Mouse (Mus musculus) spleen, postnatal 4 days (tissue): Measurements from ENCODE around the gene B3galt2.
"Not testable (repeated sequence)": the region's sequence is repeated elsewhere in the genome, so short reads cannot be mapped to it uniquely, and the experiment has no call there.

ENCODE experiments used
- DNase-seq, 2 experiments: peaks; one replicate each; pipeline ENCODE4 v3.0.0; 2022; ENCODE audit warnings: low spot score in 2 of 2

B3galt2 gene

DNA sequence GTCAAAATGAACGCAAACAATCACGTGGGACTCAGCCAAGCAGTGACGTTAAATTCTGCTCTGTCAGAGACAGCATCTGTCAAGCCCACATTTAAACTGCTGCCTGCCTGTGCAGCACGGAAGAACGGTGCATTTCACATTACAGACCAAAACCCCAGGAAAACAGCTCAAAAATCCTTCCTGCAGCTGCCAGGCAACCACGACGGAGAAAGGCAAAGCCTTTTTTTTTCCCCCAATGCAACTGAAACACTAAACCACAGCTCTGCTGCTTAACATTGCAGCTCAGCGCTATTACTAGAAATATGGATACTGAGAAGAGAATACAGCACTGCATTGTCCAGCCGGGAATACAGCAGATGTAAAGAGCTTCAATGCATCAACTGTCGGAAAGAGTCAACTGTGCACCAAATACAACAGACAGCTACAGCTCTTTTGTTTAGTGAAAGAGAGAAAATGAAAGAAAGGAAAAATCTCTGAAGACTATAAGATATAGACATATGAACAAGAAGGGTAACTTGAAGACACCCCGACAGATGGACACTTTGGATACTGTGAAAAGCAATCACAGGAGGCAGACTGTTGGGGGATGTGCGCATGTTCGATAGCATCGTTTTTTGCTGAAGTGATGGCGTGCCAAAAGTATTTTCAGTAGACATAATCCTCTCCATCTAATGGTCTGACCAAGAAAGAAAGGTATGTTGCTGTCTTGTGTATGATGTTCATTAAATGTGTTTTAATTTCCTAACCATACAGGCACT, at the start of gene B3galt2:
Gene B3galt2 (plus strand): TSS at position 15 of the 758 bp plus-strand sequence.
- no peak for DNase-seq

DNA sequence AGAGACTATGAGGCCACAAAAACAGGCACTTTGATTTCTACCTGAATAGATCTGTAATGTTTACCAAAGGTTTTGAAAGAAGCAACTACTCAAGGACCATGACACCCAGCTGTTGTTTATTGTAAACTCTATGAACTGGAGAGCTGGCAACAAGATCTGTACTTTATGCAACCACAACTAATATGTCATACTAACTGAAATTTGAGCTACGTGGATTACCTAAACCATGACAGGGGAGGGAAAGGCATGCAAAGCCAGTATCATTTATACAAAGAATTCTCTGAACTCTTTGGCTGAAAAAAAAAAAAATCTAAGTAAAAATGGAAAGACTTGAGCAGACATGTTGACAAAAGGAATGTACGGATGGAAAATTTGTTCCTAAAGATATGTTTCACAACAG, 43.6 kb upstream of the B3galt2 start:
- DNase-seq = no peak

DNA sequence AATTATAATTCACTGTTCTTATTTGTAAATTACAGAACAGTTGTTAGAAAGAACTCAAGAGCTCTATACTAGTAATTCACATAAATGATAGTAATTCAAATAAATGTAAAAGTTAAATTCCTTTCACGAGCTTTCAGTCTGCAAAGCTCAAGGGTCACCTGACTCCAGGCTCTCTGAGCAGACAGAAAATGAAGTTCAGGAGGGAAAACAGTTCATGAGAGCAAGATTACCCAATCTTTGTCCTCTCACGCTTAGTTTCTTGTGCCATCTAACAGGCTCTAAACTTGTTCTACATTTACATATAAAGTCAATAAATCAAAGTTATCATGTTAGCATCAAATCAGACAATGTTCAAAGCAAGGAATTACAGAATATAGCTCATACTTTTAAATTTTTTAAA, 31.6 kb upstream of the B3galt2 start:
- no peak for DNase-seq

DNA sequence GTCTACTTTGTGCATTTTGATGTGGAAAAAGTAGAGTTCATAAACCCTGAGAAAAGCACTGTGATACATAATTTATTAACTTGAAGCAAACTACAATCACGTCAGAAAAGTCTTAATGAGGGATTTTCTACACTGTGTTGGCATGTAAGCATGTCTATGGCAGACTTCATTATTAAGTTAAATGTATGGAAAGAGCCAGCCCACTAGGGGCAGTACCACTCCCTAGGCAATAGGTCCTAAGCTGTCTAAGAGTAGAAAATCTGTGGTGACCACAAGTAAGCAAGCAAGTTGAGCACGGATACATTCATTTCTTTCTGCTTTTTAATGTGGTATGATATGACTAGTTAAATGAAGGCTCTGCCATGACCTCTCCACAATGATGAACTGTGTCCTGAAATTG, 27.6 kb upstream of the B3galt2 start:
- no peak for DNase-seq

DNA sequence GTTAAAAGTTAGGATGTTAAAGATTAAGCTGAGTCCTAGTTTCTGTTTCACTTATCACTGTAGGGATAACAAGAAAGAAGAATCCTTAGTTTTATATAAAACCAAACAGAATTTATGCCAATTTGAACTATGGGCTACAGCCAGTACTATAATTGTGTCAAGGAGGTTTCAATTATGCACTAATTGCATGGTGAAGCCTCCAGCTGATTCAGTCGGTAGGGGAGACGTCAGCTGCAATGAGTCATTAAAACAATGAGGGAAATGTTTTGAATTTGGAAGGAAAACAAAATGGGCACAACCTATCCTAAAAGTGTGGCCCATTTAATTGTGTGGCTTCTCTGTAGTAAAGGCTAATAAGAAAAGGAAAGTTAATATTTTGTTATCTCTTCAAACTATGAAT, 20.7 kb upstream of the B3galt2 start:
- no peak for DNase-seq

DNA sequence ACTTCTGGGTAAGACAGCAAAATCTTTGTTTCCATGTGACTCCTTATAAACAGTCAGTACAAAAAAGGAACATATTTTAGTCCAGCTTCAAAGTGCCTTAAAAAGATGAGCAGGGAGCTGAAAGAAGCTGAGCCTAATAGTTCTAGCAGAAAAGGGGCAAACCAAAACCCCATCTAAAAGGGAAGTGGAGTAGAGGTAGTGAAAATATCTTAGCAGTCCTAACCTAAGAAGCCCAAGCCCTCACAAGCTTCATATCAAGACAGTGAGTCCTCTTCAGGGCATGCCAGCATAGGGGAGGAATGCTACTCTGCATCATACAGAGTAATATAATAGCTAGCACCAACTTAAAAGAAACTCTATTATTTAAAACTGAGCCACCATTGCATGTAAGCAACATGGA, 18.5 kb upstream of the B3galt2 start:
- no peak for DNase-seq

DNA sequence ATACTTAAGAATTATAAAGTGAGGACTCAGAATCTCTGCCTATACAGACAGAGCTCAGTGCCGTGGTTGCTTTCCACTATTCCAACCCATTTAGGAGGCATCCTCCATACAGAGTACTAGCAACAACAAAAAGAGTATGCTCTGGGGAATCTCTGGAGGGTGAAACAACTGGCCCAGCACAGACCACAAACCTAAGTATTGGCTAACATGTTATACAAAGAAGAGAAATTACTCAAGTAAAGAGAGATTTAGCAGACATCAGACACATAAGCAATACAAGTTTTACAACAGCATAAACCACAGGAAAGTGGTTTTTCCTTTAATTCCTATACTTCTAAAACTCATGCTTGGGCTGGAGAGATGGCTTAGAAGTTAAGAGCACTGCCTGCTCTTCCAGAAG, 17.8 kb upstream of the B3galt2 start:
- DNase-seq = no peak

DNA sequence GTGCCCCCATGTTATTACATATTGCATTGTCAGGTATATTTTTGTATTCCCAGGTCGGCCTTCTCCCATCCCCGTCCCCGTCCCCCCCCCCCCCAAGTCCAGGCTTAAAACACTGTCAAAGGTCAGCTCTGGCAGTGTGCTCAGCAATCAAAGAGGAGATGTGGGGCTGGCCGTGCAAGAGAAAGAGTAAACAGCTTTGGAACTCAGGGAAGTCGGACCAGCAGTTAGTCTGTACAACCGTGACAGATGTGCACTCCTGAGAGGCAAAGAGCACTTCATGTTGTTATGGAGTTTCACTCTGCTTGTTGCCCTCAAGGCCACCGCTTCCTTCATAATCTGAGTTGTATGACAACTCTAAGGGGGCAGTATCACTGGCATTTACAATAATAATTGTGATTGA, 9.1 kb upstream of the B3galt2 start:
- DNase-seq = no peak

DNA sequence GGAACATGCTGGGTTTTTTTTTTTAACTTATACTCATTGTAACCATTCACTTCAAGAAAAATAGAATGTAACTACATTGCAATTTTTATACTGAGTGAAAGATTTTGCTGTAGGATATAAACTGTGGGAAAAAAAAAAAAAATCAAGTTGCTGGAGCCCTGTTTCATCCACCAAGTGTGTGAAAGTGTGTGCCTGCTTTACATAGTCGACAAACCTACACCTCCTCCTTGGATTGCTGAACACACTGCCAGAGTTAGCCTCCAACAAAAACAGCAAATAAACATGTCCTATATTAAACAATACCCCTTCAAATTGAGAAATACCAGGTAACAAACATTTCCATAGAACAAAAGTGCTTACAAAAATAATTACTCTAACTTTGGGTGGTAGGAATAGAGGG, 8.1 kb upstream of the B3galt2 start:
- DNase-seq = no peak

DNA sequence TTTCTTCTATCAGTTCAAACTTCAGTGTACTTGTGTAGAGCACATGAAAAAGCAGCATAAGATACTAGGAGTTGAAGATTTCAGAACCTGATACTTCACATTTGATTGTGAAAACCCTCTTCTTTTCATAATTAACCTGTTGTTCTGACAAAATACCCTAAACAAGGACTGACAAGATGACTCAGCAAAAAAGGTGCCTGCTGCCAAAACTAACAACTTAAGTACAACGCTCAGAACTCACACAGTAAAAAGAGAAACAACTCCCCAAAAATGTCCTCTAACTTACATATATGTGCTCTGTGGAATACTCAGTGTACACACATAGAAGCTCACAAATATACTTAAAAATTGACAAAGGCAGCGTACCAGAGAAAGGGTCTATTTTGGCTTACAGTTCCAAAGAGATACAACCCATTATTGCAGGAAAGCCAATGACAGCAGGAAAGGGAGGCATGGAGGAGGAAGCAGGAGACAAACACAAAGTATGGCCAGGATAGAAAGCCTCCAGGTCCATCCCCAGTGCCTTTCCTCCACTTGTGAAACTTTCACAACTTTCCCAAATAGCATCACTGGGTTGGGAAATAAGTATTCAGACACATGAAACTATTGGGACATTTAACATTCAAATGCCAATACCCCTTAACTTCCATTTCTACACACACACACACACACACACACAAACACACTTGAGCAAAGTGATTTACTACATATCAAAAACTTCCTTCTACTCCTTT, 7.4 kb upstream of the B3galt2 start:
- no peak for DNase-seq

DNA sequence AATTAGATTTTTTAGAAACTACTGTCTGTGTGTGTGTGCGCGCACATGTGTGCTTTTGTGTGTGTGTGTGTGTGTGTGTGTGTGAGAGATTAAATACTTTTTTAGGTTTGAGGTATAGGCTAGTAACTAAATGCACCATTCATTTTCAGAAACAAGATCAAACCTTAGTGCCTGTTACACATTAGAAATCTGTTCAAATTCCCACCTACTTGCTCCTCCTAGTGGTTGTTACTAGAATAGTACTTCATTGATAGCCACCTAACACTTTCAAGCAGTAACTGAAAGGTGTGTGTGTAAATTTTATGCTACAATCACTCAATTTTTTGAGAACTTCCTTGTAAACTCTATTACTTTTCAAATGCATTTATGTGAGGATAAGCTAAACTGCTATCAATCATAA, 3.8 kb downstream of the B3galt2 start:
- no peak for DNase-seq

DNA sequence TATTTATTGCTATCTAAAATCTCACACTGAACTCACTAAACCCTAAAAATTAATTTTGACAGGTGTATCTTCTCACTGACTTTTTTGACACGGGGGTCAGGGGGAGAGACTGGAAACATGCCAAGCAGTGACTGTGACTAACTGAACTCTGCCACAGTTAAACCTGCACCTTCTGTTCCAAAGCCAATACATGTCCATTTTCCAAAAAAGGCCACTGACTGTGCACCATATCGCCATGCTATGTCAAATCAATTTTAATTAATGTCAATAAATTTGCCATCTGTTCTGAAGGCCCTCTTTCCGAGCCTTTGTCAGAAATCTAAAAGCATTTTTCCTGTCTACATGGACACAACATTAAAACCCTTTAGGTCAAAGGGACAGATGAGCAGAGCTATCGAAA, 4.9 kb downstream of the B3galt2 start:
- DNase-seq = no peak

DNA sequence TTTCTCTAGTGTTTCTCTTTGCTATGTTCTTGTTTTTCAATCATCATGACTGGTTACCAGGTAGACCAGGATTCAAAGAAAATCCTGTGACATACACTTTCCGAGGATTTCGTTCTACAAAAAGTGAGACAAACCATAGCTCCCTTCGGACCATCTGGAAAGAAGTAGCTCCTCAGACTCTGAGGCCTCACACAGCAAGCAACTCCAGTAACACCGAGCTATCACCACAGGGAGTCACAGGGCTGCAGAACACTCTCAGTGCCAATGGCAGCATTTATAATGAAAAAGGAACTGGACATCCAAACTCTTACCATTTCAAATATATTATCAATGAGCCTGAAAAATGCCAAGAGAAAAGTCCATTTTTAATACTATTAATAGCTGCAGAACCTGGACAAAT, 5.8 kb downstream of the B3galt2 start:
- no peak for DNase-seq

DNA sequence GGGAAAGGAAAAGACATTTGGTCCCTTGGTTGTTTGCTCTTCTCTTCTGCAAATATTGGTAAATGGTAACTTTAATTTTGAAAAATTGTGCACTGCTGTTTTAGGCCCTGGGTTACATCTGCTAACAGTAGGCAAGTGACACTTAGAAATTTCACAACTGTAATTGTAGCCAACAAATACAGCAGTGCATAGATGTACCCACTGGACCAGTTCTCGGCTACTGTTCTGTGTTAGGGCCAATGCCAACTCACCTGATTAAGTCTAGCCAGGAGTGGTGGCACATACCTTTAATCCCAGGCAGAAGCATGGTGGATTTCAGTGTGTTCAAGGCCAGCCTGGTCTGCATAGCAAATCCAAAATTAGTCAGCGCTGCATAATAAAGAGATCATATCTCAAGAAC, 9.9 kb downstream of the B3galt2 start:
- no peak for DNase-seq

DNA sequence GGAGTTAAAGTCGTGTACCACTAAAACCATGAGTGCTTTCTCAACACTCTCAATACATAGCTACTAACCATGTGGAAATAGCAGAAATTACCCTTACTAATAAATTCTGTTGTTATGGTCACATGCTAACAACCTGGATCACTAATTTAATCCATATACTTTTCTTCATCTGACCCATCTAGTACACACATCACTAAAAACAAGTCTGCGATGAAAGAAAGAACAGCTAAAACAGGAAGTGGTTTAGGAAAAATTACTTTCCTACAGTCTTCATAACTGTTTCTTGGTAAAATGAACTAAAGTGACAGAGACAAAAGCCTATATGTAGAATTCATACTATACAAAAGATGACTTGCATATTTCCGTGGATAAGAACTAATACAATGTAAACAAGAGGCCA, 13.2 kb downstream of the B3galt2 start:
- no peak for DNase-seq

DNA sequence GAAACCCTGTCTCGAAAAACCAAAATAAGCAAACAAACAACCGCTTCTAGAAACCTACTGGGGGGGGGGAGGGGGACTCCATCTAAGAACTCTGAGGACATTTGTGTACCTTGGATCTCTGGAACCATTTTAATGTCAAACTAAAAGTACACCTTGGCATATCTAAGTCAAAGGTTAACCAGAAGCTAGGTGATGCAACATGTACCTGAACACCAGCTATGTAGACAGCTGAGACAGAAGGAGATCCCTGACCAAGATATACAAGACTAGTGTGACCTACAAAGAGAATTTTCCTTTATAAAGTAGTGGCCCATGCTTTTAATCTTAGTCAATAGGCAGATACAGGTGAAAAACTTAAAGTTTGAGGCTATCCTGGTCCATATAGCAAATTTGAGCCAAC, 22.7 kb downstream of the B3galt2 start:
- DNase-seq = no peak

DNA sequence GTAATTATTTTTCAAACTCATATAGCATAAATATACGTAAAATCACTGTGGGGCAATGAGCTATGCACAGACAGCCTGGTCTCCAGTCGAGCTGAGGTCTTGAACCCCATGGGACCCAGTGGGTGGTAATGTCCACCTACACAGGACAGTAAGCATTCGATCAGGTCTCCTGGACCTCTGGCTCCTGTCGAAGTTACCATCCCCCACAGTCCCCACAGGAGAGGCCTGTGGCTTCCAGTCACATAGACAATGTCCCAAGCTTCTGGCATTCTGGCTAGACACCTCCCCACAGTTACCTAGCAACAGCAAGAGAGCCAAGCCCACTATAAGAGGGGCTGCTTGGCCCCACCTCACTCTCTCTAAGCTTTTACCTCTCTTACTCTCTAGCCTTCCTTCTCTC, 24.3 kb downstream of the B3galt2 start:
- DNase-seq = not testable (repeated sequence)

DNA sequence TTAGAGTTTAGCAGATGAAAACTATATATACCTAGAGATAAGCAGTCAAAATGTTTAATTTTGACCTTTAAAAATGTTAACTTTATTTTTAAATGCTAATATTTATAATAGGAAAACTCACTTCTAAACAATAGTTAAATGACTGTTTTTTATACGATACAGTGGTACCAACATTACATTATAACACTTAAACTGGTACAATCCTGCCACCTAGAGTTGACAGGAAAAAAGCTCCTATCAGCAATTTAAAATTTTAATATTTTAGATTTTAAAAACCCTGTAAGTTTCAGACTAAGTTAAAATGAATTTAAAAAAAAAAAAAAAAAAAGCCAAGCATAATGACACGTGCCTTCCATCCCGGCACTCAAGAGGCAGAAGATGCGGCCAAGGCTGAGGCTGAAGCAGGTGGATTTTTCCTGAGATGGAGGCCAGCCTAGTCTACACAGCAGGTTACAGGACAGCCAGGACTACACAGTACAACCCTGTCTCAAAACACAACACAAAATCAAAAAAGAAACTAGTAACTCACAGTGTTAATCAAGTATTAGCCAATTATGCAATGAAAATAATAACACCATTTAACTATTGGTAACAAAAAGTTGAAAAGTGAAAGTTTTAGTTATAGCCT, 35.4 kb downstream of the B3galt2 start:
- DNase-seq = no peak

DNA sequence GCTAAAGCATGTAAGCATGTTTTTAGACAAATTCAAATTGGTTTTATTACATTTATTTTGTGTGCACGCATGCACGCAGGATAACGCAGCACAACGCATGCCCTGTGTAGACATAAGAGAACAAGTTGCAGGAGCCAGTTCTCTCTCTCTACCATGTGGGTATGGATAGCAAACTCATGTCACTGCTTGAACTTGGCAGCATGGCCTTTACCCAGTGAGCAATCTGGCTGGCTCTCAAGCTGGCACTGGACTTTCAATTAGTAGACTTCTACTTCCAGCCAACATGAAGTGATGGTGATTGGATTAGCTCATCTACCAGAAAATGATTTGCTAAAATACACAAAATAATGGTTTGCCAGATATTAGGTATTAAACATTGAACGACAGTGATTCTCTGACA, 40.6 kb downstream of the B3galt2 start:
- DNase-seq = no peak

DNA sequence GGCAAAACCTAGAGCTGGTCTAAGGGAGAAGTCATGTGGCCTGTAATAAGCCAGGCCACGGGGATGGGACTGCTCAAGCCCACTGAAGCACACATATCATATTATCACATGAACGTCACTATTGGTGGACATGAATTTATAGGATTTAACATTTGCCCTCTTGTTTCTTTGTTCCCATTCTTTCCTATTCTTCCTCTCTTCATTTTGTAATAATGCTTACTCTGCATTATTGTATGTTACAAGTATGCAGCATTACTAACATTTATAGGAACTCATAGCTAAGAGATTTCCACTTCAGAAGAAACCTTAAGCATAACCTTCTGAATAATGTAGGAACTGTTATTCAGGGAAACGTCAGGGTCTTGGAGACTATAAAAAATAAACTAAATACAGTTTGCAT, 44.4 kb downstream of the B3galt2 start:
- DNase-seq = no peak

DNA sequence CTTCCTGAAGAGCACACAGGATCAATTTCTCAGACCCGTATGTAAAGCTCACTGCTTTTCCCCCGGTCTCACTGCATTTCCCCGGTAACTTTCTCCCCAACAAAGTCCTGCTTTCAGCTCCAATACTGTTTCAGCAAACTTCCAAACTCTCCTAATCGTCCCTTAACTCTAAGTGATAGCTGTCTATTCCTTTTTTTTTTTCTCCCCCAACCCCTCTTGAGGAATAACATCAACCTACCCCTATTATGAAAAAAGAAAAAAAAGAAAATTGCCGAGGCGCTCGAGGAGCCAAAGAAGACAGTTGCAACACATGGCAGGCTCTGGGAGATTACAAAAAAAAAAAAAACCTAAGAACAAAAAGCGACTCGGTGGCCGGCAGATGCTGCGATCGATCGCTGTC, 61.3 kb downstream of the B3galt2 start:
- DNase-seq = no peak

DNA sequence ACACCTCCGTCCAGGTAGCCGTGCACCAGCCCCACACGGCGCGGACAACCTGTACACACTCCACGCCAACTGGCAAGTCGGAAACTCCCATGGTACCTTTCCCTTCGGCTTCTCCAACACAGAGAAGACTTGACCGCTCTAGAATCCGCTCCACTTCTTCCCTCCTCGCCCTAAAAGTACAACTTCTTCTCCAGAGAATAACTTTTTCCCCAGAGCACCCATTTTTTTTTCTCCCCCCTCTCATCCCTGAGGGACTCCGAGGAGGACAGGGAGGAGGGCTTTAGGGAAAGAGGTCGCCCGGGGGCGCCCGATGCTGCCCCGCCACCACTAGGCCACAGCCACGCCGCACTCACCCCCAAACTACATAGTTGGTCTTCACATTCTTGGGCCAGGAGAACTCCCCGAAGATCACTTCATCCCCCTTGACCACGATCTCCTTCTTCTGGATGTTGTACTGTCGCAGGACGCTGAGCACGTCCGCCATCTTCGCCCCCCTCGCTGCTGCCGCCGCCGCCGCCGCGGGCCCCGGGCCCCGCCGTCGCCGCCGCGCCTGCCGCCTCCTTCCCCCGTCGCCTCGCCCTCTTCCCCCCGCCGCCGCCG, 61.8 kb downstream of the B3galt2 start:
- peak; percentile 38 to 70 for DNase-seq
